Mouse (Mus musculus) megakaryocyte, embryonic 14.5 days (primary cell): ENCODE results near the gene Ncmap. TPM values are rescaled to one million over a fixed set of nuclear protein-coding genes. Genes with fewer than 3 reads are reported as not detected.

Experiments
- H3K27me3 ChIP-seq: replicated peaks from 2 replicates; pipeline ENCODE3; 2012; ENCODE audit warnings: inconsistent platforms
- H3K36me3 ChIP-seq: replicated peaks from 2 replicates; pipeline ENCODE3; 2012; ENCODE audit warnings: low read length, inconsistent platforms, mixed read lengths
- H3K4me1 ChIP-seq: 2 replicates; pipeline ENCODE4 v1.6.1; 2012; ENCODE audit warnings: inconsistent platforms
- H3K4me3 ChIP-seq: replicated peaks from 2 replicates; pipeline ENCODE3; 2012; ENCODE audit warnings: moderate library complexity, mild to moderate bottlenecking, inconsistent platforms
- H3K9me3 ChIP-seq: 2 replicates; pipeline ENCODE4 v1.6.1; 2012; ENCODE audit warnings: inconsistent platforms
- FLI1 ChIP-seq: IDR thresholded peaks from 2 replicates; pipeline ENCODE4 v1.6.1; 2012; ENCODE audit warnings: low read length, inconsistent platforms, mixed read lengths
- GATA1 ChIP-seq: IDR thresholded peaks from 3 replicates; pipeline ENCODE4 v1.6.1; 2012; ENCODE audit warnings: mixed read lengths, low read length, inconsistent platforms, borderline replicate concordance
- polyA plus RNA-seq: library from polyadenylated mRNA; stranded (reverse); fragments of >175 nt; gene quantifications from 2 replicates; pipeline ENCODE4 v1.2.3, GENCODE M21; 2012; ENCODE audit warnings: low replicate concordance; ENCODE audit not compliant: insufficient read depth

Ncmap gene
- polyA plus RNA-seq = 2.2 TPM in 1 of 2 replicates, not detected in the other

GRCm38 (mm10) chr4:135397991-135398390 is at the start of gene Ncmap:
Gene Ncmap, minus strand, starts transcription at chr4:135398227.
- peaks cover 11% of the 10 kb centered on the region for H3K9me3 ChIP-seq
- peaks cover 56% of the 10 kb centered on the region for H3K27me3 ChIP-seq
- H3K4me1 ChIP-seq = peaks cover 27% of the 10 kb centered on the region
- peak within 1 kb of the TSS; percentile 84 for H3K4me3 ChIP-seq
- H3K36me3 ChIP-seq = peaks cover 3% of the 10 kb centered on the region
- TF ChIP-seq FLI1 = no peak
- no peak for TF ChIP-seq GATA1

- Histone ChIP-seq H3K36me3 (no peaks in the 10 kb centered on the region), H3K4me3 (no peak overlapping the region), H3K27me3 (no peaks in the 10 kb centered on the region), H3K9me3 (no peaks in the 10 kb centered on the region; the same call in 1 of the 2 replicates), H3K4me1 (peaks cover 36% of the 10 kb centered on the region)
- no peak for TF ChIP-seq FLI1
- TF ChIP-seq GATA1 = no peak
These were observed 44.4 kb upstream of the Ncmap start for GRCm38 (mm10) chr4:135442473-135442872.

- peak overlapping the region; percentile 88 for H3K4me3 ChIP-seq
These were observed 42.0 kb upstream of the Ncmap start for GRCm38 (mm10) chr4:135439904-135440522.

GRCm38 (mm10) chr4:135439188-135439647 is 41.2 kb upstream of the Ncmap start:
- Histone ChIP-seq H3K9me3 (no peaks in the 10 kb centered on the region), H3K36me3 (no peaks in the 10 kb centered on the region), H3K4me3 (peak overlapping the region; percentile 88), H3K27me3 (no peaks in the 10 kb centered on the region), H3K4me1 (peaks cover 63% of the 10 kb centered on the region)
- TF ChIP-seq GATA1 (no peak), FLI1 (no peak)

More at GRCm38 (mm10) chr4:135439904-135440522, 42.0 kb upstream of the Ncmap start:
- Histone ChIP-seq H3K27me3 (no peaks in the 10 kb centered on the region), H3K9me3 (no peaks in the 10 kb centered on the region), H3K4me1 (peaks cover 58% of the 10 kb centered on the region), H3K36me3 (no peaks in the 10 kb centered on the region)
- peak; percentile 48; the same call in 1 of the 3 replicates for TF ChIP-seq GATA1
- TF ChIP-seq FLI1 = no peak

- Histone ChIP-seq H3K4me1 (peaks cover 68% of the 10 kb centered on the region), H3K27me3 (no peaks in the 10 kb centered on the region), H3K9me3 (no peaks in the 10 kb centered on the region), H3K36me3 (no peaks in the 10 kb centered on the region), H3K4me3 (no peak overlapping the region)
- TF ChIP-seq FLI1 (no peak), GATA1 (no peak)
These were observed 39.9 kb upstream of the Ncmap start for GRCm38 (mm10) chr4:135437924-135438323.

- TF ChIP-seq FLI1 = no peak
- no peak for TF ChIP-seq GATA1
- H3K36me3 ChIP-seq = peaks cover 5% of the 10 kb centered on the region
- H3K9me3 ChIP-seq = no peaks in the 10 kb centered on the region
- H3K4me3 ChIP-seq = no peak overlapping the region
- no peaks in the 10 kb centered on the region for H3K27me3 ChIP-seq
- H3K4me1 ChIP-seq = peaks cover 83% of the 10 kb centered on the region
These were observed 38.3 kb upstream of the Ncmap start for GRCm38 (mm10) chr4:135436291-135436690.

GRCm38 (mm10) chr4:135434395-135434789 is 36.4 kb upstream of the Ncmap start:
- H3K36me3 ChIP-seq = peaks cover 12% of the 10 kb centered on the region
- H3K27me3 ChIP-seq = no peaks in the 10 kb centered on the region
- peak overlapping the region; percentile 96 for H3K4me3 ChIP-seq
- no peaks in the 10 kb centered on the region for H3K9me3 ChIP-seq
- H3K4me1 ChIP-seq = peaks cover 81% of the 10 kb centered on the region
- TF ChIP-seq FLI1 = no peak
- no peak for TF ChIP-seq GATA1

- Histone ChIP-seq H3K4me1 (peaks cover 85% of the 10 kb centered on the region), H3K9me3 (no peaks in the 10 kb centered on the region), H3K4me3 (peak within 1 kb of the TSS; percentile 96), H3K36me3 (peaks cover 16% of the 10 kb centered on the region), H3K27me3 (no peaks in the 10 kb centered on the region)
- TF ChIP-seq GATA1 = no peak
- no peak for TF ChIP-seq FLI1
These were observed 35.7 kb upstream of the Ncmap start, which contains the start of gene Rcan3 for GRCm38 (mm10) chr4:135433443-135434394. Gene Rcan3, minus strand, starts transcription at chr4:135433853.

GRCm38 (mm10) chr4:135433086-135433442 is 35.0 kb upstream of the Ncmap start:
- Histone ChIP-seq H3K27me3 (no peaks in the 10 kb centered on the region), H3K36me3 (peaks cover 17% of the 10 kb centered on the region), H3K4me3 (peak overlapping the region; percentile 96), H3K9me3 (no peaks in the 10 kb centered on the region), H3K4me1 (peaks cover 87% of the 10 kb centered on the region)
- TF ChIP-seq GATA1 = no peak
- TF ChIP-seq FLI1 = no peak
